Mouse (Mus musculus) monocyte, adult 2 months (primary cell): ENCODE results near the gene Tef.

Experiments used
- DNase-seq, 2 experiments: peaks; one replicate each; pipeline ENCODE4 v3.0.0; 2022; ENCODE audit warnings: low spot score in 2 of 2, low read depth in 1 of 2

Tef gene

GRCm38 (mm10) chr15:81824832-81825231 is 22.6 kb downstream of the Tef start:
- no peak for DNase-seq

DNA sequence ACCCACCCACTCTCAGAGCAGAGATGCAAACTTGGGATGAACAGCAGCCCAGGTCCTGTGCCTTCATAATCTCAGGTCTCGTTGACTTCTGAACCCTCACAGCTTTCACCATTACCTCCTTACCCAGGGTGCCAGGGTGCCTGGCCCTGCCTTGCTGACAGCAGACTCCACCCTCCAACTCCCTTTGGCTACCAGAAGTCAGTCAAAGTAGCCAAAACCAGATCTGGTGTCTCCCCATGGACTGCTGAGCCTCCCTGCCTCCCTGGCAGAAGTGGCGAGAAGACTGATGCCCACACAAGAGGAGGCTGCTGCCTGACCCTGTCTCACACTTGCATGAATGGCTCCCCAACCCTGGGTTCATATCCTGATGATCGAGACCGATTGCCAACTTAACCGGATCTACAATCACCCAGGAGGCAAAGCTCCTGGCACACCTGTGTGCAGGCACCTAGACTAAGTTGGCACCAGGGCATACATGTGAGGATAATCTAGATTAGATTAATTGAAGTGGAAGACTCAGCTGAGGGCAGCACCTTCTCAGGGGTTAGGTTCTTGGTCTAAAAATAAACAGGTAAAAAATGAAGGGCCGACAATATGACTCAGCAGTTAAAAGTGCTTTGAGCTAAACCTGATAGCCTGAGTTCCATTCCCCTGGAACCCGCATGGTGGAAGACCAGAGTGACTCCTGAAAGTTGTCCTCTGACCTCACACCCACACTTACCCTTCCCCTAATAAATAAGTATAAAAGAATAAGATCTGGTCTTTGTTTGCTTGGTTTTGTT is 26.4 kb downstream of the Tef start:
- DNase-seq: no peak

DNA sequence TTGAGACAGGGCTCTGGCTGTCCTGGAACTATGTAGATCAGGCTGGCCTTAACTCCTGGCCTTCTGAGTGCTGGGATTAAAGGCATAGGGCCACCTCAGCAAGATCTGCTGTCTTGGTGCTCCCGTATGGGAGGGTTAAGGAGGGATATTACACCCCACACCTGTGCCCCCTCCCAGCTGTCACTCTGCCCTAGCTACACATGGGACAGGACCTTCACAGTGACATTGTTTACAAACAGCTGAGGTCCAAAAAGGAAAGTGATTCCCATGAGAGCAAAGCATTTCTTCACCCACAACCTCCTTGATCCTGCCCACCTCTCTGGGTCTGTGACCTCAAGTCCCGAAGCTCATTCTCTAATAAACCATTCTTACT is 27.0 kb downstream of the Tef start:
- no peak for DNase-seq

DNA sequence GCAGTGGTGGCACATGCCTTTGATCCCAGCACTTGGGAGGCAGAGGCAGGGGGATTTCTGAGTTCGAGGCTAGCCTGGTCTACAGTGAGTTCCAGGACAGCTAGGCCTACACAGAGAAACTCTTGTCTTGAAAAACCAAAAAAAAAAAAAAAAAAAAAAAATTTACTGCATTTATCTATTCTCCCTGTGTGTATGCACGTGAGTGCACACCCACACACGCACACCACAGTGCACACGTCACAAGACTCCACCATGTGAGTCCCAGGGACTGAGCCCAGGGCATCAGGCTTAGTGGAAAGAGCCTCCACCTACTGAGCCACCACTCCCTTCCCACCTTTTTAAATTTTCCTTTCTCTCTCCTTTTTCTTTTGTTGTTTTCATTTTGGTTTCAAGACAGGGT is 28.3 kb downstream of the Tef start:
- DNase-seq: no peak

DNA sequence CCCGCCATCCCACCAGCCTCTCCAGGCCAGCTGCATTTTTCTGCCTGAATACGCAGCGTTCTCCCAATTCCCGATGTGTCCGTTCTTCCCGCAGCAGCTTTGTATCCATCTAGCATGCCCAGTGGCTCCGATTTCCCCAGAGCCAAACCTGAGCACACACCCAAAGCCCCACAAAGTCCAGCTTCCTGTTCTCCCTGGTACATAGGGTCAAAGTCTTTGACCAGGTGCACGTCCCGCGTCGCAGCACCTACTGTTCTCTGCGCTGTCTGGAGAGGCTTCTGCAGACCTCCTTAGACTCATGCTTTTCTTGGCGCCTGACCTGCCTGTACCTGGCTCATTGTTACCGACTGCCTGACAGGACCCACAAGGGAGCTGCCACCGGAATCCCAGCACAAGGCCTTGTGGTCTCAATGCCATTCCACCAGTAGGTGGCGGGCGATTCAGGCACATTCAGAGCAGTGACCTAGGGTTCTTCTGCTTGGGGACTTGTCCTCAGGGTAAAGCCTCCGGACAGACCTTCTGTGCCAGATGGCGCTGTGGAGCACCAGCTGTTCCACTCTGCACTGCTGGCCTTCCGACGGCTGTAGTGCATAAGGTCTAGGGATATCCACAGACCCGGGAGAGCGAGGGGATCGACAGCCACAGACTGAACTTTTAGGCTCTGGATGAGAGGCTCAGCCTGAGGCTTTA is 29.1 kb downstream of the Tef start:
- DNase-seq: peak; percentile 72 to 83

- DNase-seq: no peak
Measured at GRCm38 (mm10) chr15:81832219-81832618, 30.0 kb downstream of the Tef start.

- DNase-seq: no peak
Measured at GRCm38 (mm10) chr15:81833481-81833880, 31.3 kb downstream of the Tef start.

DNA sequence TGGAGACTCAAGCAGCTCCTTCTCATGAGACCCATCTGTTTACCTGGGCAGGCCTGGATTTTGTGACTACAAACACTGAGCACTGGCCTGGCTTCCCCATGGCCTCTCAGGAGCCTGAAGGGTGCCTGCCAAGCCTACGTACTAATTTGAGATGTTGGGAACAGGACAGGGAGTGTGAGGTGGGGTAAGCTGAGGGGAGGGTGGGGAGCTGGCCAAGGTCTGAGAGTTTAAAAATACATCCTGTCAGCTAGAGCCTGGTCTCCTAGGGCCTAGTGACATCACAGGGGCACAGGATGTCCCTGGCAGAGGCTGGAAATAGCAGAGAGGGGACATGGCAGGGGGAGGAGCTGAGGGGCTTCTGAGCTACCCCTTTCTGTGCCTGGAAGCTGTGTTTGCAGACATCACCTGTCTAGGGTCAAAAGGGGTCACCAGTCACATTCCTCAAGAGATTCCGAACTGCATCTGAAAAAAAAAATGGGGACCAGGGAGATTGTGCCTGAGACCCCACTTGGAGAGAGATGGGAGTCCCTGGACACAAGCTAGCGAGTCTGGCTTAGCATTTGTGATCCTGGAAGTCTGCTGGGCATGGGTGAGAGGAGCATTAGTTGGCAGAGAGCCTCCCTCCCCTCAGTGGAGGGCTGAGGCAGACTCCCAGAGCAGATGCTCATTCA is 32.1 kb downstream of the Tef start:
- DNase-seq: no peak

- no peak for DNase-seq
Measured at GRCm38 (mm10) chr15:81835007-81835880, 33.0 kb downstream of the Tef start.

DNA sequence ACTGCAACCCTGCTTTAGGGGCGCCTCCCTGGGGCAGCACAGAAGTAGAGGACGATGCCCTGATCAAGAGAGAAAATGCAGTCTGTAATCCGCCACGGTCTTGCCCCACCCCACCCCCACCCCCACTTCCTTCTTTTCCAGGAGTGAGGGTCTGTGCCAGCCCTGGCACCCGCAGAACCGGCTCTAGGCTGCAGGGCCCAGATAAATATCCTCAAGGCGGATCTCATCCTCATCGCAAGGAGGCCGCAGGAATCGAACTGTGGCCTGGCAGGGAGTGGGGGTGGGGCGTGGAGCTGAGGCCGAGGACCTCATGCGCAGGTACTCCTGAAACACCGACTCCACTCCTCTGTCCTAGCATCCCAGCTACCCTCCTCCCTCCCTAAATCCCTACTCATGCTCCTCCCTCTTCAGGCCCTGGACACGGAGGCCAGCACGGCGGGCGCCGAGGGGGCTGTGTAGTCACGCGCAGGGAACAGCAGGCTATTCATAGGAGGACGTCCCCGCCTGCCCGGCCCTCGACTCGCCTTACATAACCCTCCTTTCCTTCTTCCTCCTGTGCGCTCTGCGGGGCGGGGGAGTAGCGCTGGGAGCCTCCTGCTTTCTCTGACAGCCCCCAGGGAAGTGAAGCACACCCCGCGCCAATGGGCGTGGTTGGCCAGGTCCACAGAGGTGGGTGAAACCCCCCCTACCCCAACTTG is 34.1 kb downstream of the Tef start:
- peak; percentile 48 to 59 for DNase-seq

DNA sequence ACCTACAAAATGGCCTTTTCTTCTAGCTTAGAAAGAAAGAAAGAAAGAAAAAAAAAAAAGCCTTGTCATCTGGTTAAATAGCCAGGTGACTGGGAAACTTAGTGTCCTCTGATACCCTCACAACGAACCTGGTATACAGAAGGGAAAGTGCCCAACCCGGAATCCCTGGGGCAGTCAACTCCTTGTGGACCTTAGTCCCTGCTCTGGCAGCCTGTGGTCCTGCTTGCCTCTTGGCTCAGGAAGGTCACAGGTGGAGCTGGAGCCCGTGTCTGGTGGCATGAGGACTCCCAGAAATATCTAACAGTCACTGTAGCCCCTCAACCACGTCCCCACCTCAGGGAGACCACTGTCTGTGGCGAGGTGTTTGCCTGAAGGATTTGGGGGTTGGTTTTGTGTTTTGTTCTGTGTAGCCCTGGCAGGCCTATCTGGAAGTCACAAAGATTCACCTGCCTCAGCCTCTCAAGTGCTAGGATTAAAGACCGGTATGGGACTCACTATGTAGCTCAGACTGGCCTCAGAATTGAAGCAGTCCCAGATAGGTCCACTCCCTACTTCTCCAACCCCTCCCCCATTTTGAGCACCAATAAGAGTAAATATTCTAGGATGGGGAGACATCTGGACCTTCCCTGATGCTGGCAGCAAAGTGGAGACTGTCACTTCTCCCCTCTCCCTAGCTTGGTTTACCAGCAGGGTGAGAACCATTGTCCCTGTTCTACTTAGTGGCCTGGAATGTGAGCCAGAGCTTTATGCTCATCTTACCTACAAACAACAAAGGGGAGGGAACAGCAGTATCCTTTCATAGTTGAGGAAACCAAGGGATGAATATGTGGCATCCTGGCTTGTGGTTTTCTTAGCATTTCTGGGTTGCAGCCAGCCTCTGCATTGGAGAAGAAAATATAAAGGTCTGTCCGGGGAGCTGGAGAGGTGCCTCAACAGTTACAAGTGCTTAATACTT is 35.0 kb downstream of the Tef start:
- DNase-seq: no peak

- no peak for DNase-seq
Measured at GRCm38 (mm10) chr15:81838554-81839235, 36.5 kb downstream of the Tef start.

DNA sequence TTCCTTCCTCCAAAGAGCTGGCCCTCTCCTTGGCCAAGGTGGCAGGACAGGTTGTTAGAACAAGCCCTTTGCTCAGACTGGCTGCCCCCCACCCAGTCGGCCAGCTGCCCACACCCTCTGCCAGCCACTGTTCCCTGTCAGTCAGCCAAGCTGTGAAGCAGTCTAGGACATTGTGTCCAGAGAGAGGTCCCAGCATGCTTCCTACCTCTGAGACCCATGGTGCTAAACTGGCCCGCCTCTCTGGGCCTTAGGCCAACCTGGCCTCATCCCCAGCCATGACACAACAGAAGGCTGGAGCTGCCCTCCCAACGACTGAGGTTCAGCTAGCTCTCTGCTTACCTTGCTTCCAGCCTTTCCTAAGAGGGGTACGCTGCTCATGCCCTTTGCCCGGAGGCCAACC is 37.4 kb downstream of the Tef start:
- no peak for DNase-seq

GRCm38 (mm10) chr15:81840306-81840705 is 38.1 kb downstream of the Tef start:
- DNase-seq: no peak

GRCm38 (mm10) chr15:81842275-81842674 is 40.1 kb downstream of the Tef start:
- no peak for DNase-seq

GRCm38 (mm10) chr15:81845033-81845625 is 42.9 kb downstream of the Tef start:
- DNase-seq: no peak

DNA sequence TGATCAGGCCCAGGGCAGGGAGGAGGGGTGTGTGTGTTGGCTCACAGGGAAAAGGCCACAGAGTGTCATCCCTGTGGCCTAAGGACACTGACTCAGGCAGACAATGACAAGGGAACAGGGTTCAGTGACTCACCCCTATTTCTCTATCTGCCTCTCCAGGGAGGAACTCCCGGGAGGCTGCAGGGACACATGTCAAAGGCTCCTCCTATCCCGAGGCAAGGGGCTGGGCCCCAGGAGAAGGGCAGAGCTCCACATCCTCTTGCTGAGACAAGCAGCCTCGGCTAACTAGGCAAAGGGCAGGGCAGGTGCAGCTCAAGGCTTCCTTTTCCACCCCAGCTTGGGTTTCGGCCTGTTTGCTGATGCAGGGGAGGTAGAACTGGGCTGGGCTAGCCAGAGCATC is 43.5 kb downstream of the Tef start:
- peak; percentile 64 to 75 for DNase-seq

DNA sequence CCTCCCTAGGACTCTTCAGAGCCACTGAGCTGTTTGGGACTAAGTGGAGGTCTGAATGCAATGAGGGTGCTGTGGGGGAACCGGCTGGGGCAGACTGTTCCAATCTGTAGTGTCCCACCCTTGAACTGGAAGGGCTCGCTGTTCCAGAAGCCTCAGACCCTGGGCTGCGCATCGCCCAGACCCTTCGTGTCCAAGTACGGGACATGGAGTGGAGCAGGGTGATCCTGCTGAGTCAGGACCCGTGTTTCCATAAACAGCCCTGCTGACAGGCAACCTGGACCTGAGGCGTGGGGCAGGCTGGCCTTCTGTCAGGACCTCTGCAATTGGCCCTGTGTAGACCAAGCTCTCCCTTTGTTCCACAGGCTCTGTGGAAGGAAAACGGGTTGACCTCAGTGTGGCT is 44.5 kb downstream of the Tef start:
- DNase-seq: no peak

DNA sequence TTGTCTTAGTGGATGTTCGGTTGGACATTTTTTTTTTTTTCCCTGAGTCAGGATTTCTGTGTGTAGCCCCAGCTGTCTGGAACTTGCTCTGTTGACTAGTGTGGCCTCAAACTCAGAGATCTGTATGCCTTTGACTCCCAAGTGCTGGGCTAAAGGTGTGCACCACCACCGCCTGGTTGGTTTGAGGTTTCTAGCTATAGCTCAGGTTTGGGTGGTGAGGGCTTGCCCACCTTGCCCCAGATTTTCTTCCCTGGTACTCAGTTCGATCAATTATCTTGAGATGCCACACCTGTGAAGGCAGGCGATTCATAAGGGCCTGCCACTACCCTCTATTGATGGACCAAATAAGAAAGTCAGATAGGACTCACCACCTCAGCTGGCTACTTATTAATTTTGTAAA is 44.9 kb downstream of the Tef start:
- no peak for DNase-seq
